Mouse (Mus musculus): ENCODE measurements around the gene 2210016L21Rik.

GRCm38 (mm10) chr5:114985074-114985473 is 43.1 kb downstream of the 2210016L21Rik start:
- TF ChIP-seq CTCF (IDR thresholded peaks at IDR 0.05; ENCODE audit: control insufficient read depth, insufficient read depth, insufficient read length) (no peak), USF1 (IDR thresholded peaks at IDR 0.05; ENCODE audit: low read depth) (no peak), CEBPB (IDR thresholded peaks at IDR 0.05; ENCODE audit: low read depth) (no peak), MAX (IDR thresholded peaks at IDR 0.05) (no peak)

All from C2C12 (cell line).